Mouse (Mus musculus) cortical plate, adult 2 months (tissue): ENCODE data around the gene Gm45015.

Source experiments
- CTCF ChIP-seq: fragments of 200-500 bp; IDR thresholded peaks from 2 replicates; pipeline ENCODE4 v1.5.1; 2011; ENCODE audit warnings: mild to moderate bottlenecking, control low read depth, low read length; ENCODE audit not compliant: insufficient read depth; ENCODE audit errors: extremely low read depth
- POLR2A ChIP-seq: fragments of 200-500 bp; IDR thresholded peaks from 2 replicates; pipeline ENCODE4 v1.6.1; 2011; ENCODE audit warnings: mild to moderate bottlenecking, low read length, control low read depth; ENCODE audit not compliant: insufficient read depth; ENCODE audit errors: extremely low read depth

DNA sequence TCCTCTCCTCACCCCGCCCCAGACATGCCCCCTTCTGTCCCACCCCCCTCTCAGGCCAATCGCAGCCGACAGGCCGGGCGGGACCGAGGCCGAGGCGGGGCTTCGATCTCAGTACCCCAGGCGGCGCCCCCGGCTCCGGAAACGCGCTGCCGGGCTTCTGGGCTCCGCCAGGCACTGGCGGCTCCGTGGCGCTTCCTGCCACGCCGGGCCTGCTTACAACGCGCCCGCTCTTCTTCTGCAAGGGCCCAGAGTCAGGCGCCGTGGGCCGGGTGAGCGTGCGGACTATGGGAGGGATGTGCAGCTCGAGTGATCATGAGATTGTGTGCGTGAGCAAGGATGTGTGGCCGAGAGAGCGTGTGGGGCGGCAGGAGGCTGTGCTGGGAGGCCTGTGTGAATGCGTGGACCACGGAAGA, 5.8 kb upstream of the Gm45015 start, which contains the start of gene Zfp275:
- TF ChIP-seq POLR2A (no peak), CTCF (no peak)
